Mouse (Mus musculus): ENCODE measurements at regions not wholly inside any gene's neighbourhood (a gene's known extent, or its start where the extent isn't known, plus 50 kb on each side); places are given as distances from the start of the nearest gene placed in this dataset.
A peak's percentile ranks its signal among the peaks of the same experiment; 100 is the strongest.

- DNase-seq = no peak
Measured at GRCm38 (mm10) chr8:116837991-116838390, 83.3 kb downstream of the Cmc2 start.

GRCm38 (mm10) chr8:116832181-116832580 lies 89.1 kb downstream of the Cmc2 start:
- DNase-seq = no peak

- no peak for DNase-seq
Measured at GRCm38 (mm10) chr8:116829631-116830030, 91.6 kb downstream of the Cmc2 start.

GRCm38 (mm10) chr8:116828220-116828619 lies 93.0 kb downstream of the Cmc2 start:
- DNase-seq = no peak

- no peak for DNase-seq
Measured at GRCm38 (mm10) chr8:116827141-116827540, 94.1 kb downstream of the Cmc2 start.

GRCm38 (mm10) chr8:116814118-116814851 lies 81.5 kb upstream of the Cdyl2 start:
- DNase-seq = peak in 1 of 2 experiments; percentile 11

- DNase-seq = no peak
Measured at GRCm38 (mm10) chr8:116801313-116801712, 68.5 kb upstream of the Cdyl2 start.

GRCm38 (mm10) chr8:116800636-116801035 lies 67.8 kb upstream of the Cdyl2 start:
- DNase-seq = no peak

GRCm38 (mm10) chr8:116798981-116799380 lies 66.2 kb upstream of the Cdyl2 start:
- DNase-seq = no peak

- no peak for DNase-seq
Measured at GRCm38 (mm10) chr8:116795713-116796112, 62.9 kb upstream of the Cdyl2 start.

- no peak for DNase-seq
Measured at GRCm38 (mm10) chr8:116793107-116793506, 60.3 kb upstream of the Cdyl2 start.

GRCm38 (mm10) chr8:116790294-116790693 lies 57.5 kb upstream of the Cdyl2 start:
- DNase-seq = no peak

Data from layer of hippocampus, postnatal 36 days (tissue).